Comparison of ENCODE assay signal across 10 mouse cellular contexts in the genomic region with DNA sequence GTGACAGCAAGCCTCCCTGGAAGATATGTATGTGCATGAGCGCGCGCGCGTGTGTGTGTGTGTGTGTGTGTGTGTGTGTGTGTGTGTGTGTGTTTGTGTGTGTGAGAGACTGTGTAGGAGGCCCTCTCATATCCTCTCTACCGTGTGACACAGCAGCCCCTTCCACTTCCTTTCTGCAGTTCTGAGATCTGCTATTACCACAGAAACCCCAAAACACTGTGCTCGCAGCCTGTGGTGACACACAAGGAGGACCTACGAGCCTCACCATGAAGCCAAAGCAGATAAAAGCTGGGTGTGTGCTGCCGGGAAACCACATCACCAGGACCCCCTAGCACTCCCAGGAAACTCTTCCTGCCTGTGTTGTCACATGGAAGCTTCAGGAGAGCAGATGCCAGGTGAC. TPM values are rescaled to one million over a fixed set of nuclear protein-coding genes. Genes with fewer than 3 reads are reported as not detected.
DNase-seq lines count a peak whose midpoint lies in the region; ATAC-seq lines count a peak whose summit lies in the region.
"Had no signal": no experiment of that assay in that cellular context is flagged by ENCODE, and none has a peak within 500 bp of the region (broad histone marks: within the 10 kb centered on the region; RNA-seq: fewer than 3 reads in every experiment).

No protein-coding gene starts in this region.

- peak; percentile 98 for ATAC-seq in inflammation-experienced regulatory T-cells, adult 6 months
- ATAC-seq in neutrophil, adult 5-6 weeks (ENCODE audit: extremely low read depth, insufficient number of reproducible peaks, low FRiP score, poor library complexity, severe bottlenecking) = peak; percentile 51
- ATAC-seq: intestine, embryonic 16.5 days had no signal

- intact Hi-C loops in left cerebral cortex, postnatal 36 days (cut with DNase I) = no loop called here

- peak; percentile 21 for DNase-seq in retina, postnatal 1 day
- DNase-seq in retina, embryonic 14.5 days (ENCODE audit: low spot score) = no peak
- DNase-seq in left cerebral cortex, postnatal 36 days (ENCODE audit: low spot score in 2 of 2) = no peak
- no peak for DNase-seq in left cerebral cortex, adult 11 months (ENCODE audit: low spot score)
- DNase-seq in right cerebral cortex, postnatal 14 days = no peak
- DNase-seq in right cerebral cortex, adult 18-20 months = no peak

RNA-seq across cellular contexts. Expression of gene Csgalnact2, which starts 28.1 kb away (rescaled TPM):
- polyA plus RNA-seq in inflammation-experienced regulatory T-cells, adult 6 months (2017; shearing (Covaris generic)) = 1 to 10 TPM; 7.1 to 8.5 (median 8.1) TPM
- 55.0 and 59.9 TPM in 2 replicates for total RNA-seq in neutrophil, adult 5-6 weeks (2017)
- 10 to 100 TPM; 12.1 to 12.5 TPM for total RNA-seq in left cerebral cortex, postnatal 36 days (2021)

RNA-seq across cellular contexts. Expression of gene Ret, which starts 30.5 kb away (rescaled TPM):
- under 1 TPM; 0.23 to 0.91 (median 0.40) TPM for polyA plus RNA-seq in inflammation-experienced regulatory T-cells, adult 6 months (2017; shearing (Covaris generic))
- 0.12 and 0.23 TPM in 2 replicates for total RNA-seq in neutrophil, adult 5-6 weeks (2017)
- 1 to 10 TPM; 3.4 to 4.4 TPM for total RNA-seq in left cerebral cortex, postnatal 36 days (2021)
- polyA plus RNA-seq: macrophage had no signal
